Mouse (Mus musculus) hindbrain, embryonic 11.5 days (tissue): ENCODE data around the gene 4930556J24Rik. TPM values are rescaled to one million over a fixed set of nuclear protein-coding genes. Genes with fewer than 3 reads are reported as not detected.

ENCODE experiments used
- ATAC-seq: fragments of 200-750 bp; cut with Nextera tagmentation; 2 replicates; pipeline ENCODE4 v1.8.0; 2017; ENCODE audit warnings: mild to moderate bottlenecking, moderate TSS enrichment, moderate library complexity; ENCODE audit not compliant: low FRiP score
- DNase-seq: peaks from one replicate; pipeline ENCODE4 v3.0.0-alpha.2; 2015; ENCODE audit warnings: low spot score
- H3K27ac ChIP-seq: fragments of 300-500 bp; sonication (generic); 2 replicates; pipeline ENCODE4 v1.5.1; 2014; ENCODE audit warnings: mild to moderate bottlenecking, low read depth, low read length
- H3K27me3 ChIP-seq: fragments of 300-500 bp; sonication (generic); 2 replicates; pipeline ENCODE4 v1.6.1; 2014; ENCODE audit warnings: mild to moderate bottlenecking, low read length, moderate library complexity, mixed read lengths; ENCODE audit not compliant: control insufficient read depth, insufficient read depth
- H3K36me3 ChIP-seq: fragments of 300-500 bp; sonication (generic); 2 replicates; pipeline ENCODE4 v1.6.1; 2014; ENCODE audit warnings: mild to moderate bottlenecking, low read length, moderate library complexity, mixed read lengths; ENCODE audit not compliant: control insufficient read depth, insufficient read depth
- H3K4me1 ChIP-seq: fragments of 300-500 bp; sonication (generic); replicated peaks from 2 replicates; pipeline ENCODE4 v1.6.1; 2014; ENCODE audit warnings: low read length, mixed read lengths; ENCODE audit not compliant: control insufficient read depth, insufficient read depth
- H3K4me2 ChIP-seq: fragments of 300-500 bp; sonication (generic); replicated peaks from 2 replicates; pipeline ENCODE4 v1.6.1; 2014; ENCODE audit warnings: mild to moderate bottlenecking, low read depth, low read length
- H3K4me3 ChIP-seq: fragments of 300-500 bp; sonication (generic); 2 replicates; pipeline ENCODE4 v1.5.1; 2014; ENCODE audit warnings: low read depth, low read length
- H3K9ac ChIP-seq: fragments of 300-500 bp; sonication (generic); 2 replicates; pipeline ENCODE4 v1.6.1; 2014; ENCODE audit warnings: low read depth, low read length
- H3K9me3 ChIP-seq: fragments of 300-500 bp; sonication (generic); 2 replicates; pipeline ENCODE4 v1.6.1; 2016; ENCODE audit warnings: low read length; ENCODE audit not compliant: control insufficient read depth
- WGBS: fragments of 180-500 bp; shearing (Covaris S2); extraction: QIAGEN DNeasy Blood & Tissue Kit; methylation state at CpG from one replicate; pipeline ENCODE4 v1.1.7; 2014; 5-methylcytosine and 5-hydroxymethylcytosine counted together
- polyA plus RNA-seq: library from polyadenylated mRNA; unstranded; fragments of >200 nt; fragmentation: Nextera tagmentation; extraction: Ambion mirVana; gene quantifications from 2 replicates; pipeline ENCODE4 v1.2.1, GENCODE M21; 2014

Gene 4930556J24Rik
- polyA plus RNA-seq, 1 experiment from 2014 or later = 0.19 TPM

- Histone ChIP-seq H3K9ac (no peak overlapping the region), H3K27me3 (0 out of 2 replicates have a peak, but pooled peaks cover 2% of the 10 kb centered on the region), H3K4me1 (0 out of 2 replicates have a peak, but pooled peaks cover 2% of the 10 kb centered on the region), H3K27ac (no peak overlapping the region), H3K4me3 (no peak overlapping the region), H3K9me3 (no peaks in the 10 kb centered on the region), H3K36me3 (0 out of 2 replicates have a peak, but pooled peaks cover 3% of the 10 kb centered on the region), H3K4me2 (no peak overlapping the region; the same call in 1 of the 2 replicates)
- 61% methylated on average over 7 of the region's 7 CpGs for WGBS
- DNase-seq (no peak), ATAC-seq (no peak)
Measured at GRCm38 (mm10) chr11:3982275-3983209, 6.0 kb upstream of the 4930556J24Rik start.

GRCm38 (mm10) chr11:3981536-3981935, 5.0 kb upstream of the 4930556J24Rik start:
- DNase-seq (no peak), ATAC-seq (no peak)
- WGBS = 63% methylated on average over 6 of the region's 6 CpGs
- no peaks in the 10 kb centered on the region for H3K9me3 ChIP-seq
- no peak overlapping the region for H3K9ac ChIP-seq
- no peak overlapping the region for H3K4me3 ChIP-seq
- H3K27ac ChIP-seq = no peak overlapping the region
- no peak overlapping the region for H3K4me2 ChIP-seq
- H3K36me3 ChIP-seq = 0 out of 2 replicates have a peak, but pooled peaks cover 5% of the 10 kb centered on the region
- H3K27me3 ChIP-seq = 0 out of 2 replicates have a peak, but pooled peaks cover 2% of the 10 kb centered on the region
- H3K4me1 ChIP-seq = 0 out of 2 replicates have a peak, but pooled peaks cover 2% of the 10 kb centered on the region

- 94% methylated on average over 5 of the region's 5 CpGs for WGBS
- Histone ChIP-seq H3K4me3 (no peak overlapping the region), H3K36me3 (peaks cover 13% of the 10 kb centered on the region; the same call in 1 of the 2 replicates), H3K9ac (no peak overlapping the region), H3K27me3 (no peaks in the 10 kb centered on the region), H3K27ac (no peak overlapping the region), H3K4me2 (no peak overlapping the region), H3K9me3 (no peaks in the 10 kb centered on the region), H3K4me1 (no peaks in the 10 kb centered on the region)
- no peak for ATAC-seq
- no peak for DNase-seq
Measured at GRCm38 (mm10) chr11:3978421-3978820, 1.8 kb upstream of the 4930556J24Rik start.

GRCm38 (mm10) chr11:3974311-3974710, 2.3 kb downstream of the 4930556J24Rik start:
- Histone ChIP-seq H3K9me3 (no peaks in the 10 kb centered on the region), H3K27me3 (no peaks in the 10 kb centered on the region), H3K9ac (no peak overlapping the region), H3K4me3 (no peak overlapping the region), H3K27ac (no peak overlapping the region), H3K4me2 (no peak overlapping the region), H3K36me3 (peaks cover 20% of the 10 kb centered on the region; the same call in 1 of the 2 replicates), H3K4me1 (no peaks in the 10 kb centered on the region)
- ATAC-seq (no peak), DNase-seq (no peak)
- 51% methylated on average over 3 of the region's 3 CpGs for WGBS

GRCm38 (mm10) chr11:3973081-3973480, 3.5 kb downstream of the 4930556J24Rik start:
- no peak overlapping the region for H3K4me2 ChIP-seq
- no peak overlapping the region for H3K27ac ChIP-seq
- H3K27me3 ChIP-seq = no peaks in the 10 kb centered on the region
- peaks cover 21% of the 10 kb centered on the region; the same call in 1 of the 2 replicates for H3K36me3 ChIP-seq
- no peaks in the 10 kb centered on the region for H3K9me3 ChIP-seq
- ATAC-seq (no peak), DNase-seq (no peak)
- H3K4me3 ChIP-seq = no peak overlapping the region
- no peaks in the 10 kb centered on the region for H3K4me1 ChIP-seq
- WGBS = 95% methylated on average over 7 of the region's 7 CpGs
- no peak overlapping the region for H3K9ac ChIP-seq

- no peak overlapping the region for H3K9ac ChIP-seq
- H3K27me3 ChIP-seq = no peaks in the 10 kb centered on the region
- no peaks in the 10 kb centered on the region for H3K4me1 ChIP-seq
- peaks cover 13% of the 10 kb centered on the region; the same call in 1 of the 2 replicates for H3K36me3 ChIP-seq
- no peak overlapping the region for H3K27ac ChIP-seq
- ATAC-seq (no peak), DNase-seq (no peak)
- H3K9me3 ChIP-seq = no peaks in the 10 kb centered on the region
- H3K4me2 ChIP-seq = no peak overlapping the region
- 95% methylated on average over 7 of the region's 7 CpGs for WGBS
- H3K4me3 ChIP-seq = no peak overlapping the region
Measured at GRCm38 (mm10) chr11:3970361-3970760, 6.2 kb downstream of the 4930556J24Rik start.

GRCm38 (mm10) chr11:3969837-3970236, 6.7 kb downstream of the 4930556J24Rik start:
- WGBS = 87% methylated on average over 3 of the region's 3 CpGs
- DNase-seq = no peak
- Histone ChIP-seq H3K36me3 (peaks cover 13% of the 10 kb centered on the region; the same call in 1 of the 2 replicates), H3K27me3 (no peaks in the 10 kb centered on the region), H3K27ac (no peak overlapping the region), H3K9ac (no peak overlapping the region), H3K9me3 (no peaks in the 10 kb centered on the region), H3K4me2 (no peak overlapping the region), H3K4me3 (no peak overlapping the region), H3K4me1 (no peaks in the 10 kb centered on the region; the same call in 1 of the 2 replicates)
- ATAC-seq = no peak

- H3K27me3 ChIP-seq = no peaks in the 10 kb centered on the region
- no peak overlapping the region for H3K27ac ChIP-seq
- ATAC-seq (peak; percentile 38; the same call in 1 of the 2 replicates), DNase-seq (no peak)
- peak overlapping the region; percentile 71 for H3K9ac ChIP-seq
- peak overlapping the region; percentile 64 for H3K4me2 ChIP-seq
- WGBS = 18% methylated on average over 11 of the region's 11 CpGs
- H3K4me3 ChIP-seq = peak overlapping the region; percentile 79
- H3K4me1 ChIP-seq = no peaks in the 10 kb centered on the region; the same call in 1 of the 2 replicates
- H3K36me3 ChIP-seq = 0 out of 2 replicates have a peak, but pooled peaks cover 3% of the 10 kb centered on the region
- H3K9me3 ChIP-seq = no peaks in the 10 kb centered on the region
Measured at GRCm38 (mm10) chr11:3964416-3965172, 12.0 kb downstream of the 4930556J24Rik start.
